Mouse (Mus musculus): ENCODE measurements around the gene Gpsm2. TPM values are rescaled to one million over a fixed set of nuclear protein-coding genes. Genes with fewer than 3 reads are reported as not detected.

Gpsm2 gene
- polyA plus RNA-seq, 1 experiment from 2014 or later: 22.9 TPM

DNA sequence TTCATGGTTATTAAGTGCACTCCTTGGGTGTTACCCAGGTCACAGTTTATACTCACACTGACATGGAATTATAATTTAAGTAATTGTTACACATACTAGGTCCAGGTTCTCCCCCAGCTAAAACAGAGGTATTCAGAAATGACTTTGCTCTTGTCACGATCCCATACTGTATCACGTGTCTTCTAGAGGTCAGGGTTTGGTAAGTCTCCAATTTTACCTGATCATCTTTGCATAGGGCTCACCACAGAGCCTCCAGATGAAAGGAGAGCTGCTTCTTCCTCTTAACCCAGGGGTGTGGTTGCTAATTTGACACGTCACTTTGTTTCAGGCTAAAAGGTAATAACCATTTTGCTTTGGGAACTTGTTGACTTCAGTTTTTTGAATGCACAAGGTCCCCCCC, 77.3 kb downstream of the Gpsm2 start:
- WGBS: 89% methylated on average over 3 of the region's 3 CpGs
- TF ChIP-seq CTCF (IDR thresholded peaks at IDR 0.05): no peak
- no peak for ATAC-seq
- Histone ChIP-seq H3K4me3 (ENCODE audit: low read depth, low read length) (no peak overlapping the region), H3K27me3 (replicated peaks; ENCODE audit: insufficient read depth, low read length) (no peaks in the 10 kb centered on the region), H3K27ac (ENCODE audit: low read length) (no peak overlapping the region), H3K9me3 (ENCODE audit: low read length) (no peaks in the 10 kb centered on the region), H3K4me1 (ENCODE audit: insufficient read depth, low read depth, low read length) (no peaks in the 10 kb centered on the region), H3K9ac (replicated peaks; ENCODE audit: low read depth) (no peak overlapping the region), H3K36me3 (ENCODE audit: insufficient read depth, low read length) (no peaks in the 10 kb centered on the region; the same call in 1 of the 2 replicates), H3K4me2 (replicated peaks; ENCODE audit: low read depth, low read length) (no peak overlapping the region)
- no peak for DNase-seq (ENCODE audit: low spot score)

DNA sequence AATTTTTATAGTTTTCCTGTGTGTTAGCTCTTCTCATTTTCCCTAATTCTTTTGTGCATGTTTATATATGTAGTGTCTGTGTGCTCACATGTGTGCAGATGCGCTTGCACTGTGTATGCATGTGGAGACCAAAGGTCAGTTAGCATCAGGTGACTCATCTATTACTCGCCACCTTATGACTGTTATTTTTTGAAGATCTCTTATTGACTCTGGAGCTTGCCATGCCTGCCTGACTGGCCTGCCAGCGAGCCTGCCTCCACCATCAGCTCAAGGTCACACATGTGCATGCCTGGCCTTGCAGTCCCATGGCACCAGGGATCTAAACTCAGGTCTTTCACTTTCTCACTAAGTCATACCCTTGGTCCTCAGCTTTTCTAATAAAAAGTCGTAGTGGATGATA, 81.1 kb downstream of the Gpsm2 start:
- no peak for DNase-seq (ENCODE audit: low spot score)
- no peak for ATAC-seq

DNA sequence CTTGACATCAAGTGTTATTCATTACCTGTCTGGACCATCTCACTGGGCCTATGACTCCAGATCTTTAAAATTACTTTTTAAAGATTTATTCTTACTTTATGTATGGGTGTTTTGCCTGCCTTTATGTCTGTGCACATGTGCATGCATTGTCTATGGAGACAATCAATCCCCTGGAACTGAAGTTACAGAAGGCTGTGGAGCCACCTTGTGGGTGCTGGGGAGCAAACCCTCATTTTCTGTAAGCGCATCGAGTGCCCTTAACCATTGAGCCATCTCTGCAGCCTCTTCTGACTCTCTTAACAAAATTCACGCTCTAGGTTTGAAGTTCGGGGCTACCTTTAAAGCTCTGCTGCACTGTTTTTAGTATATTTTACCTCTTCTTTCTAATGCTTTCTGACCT, 82.7 kb downstream of the Gpsm2 start:
- H3K4me2 ChIP-seq (replicated peaks; ENCODE audit: low read depth, low read length): no peak overlapping the region
- H3K9ac ChIP-seq (replicated peaks; ENCODE audit: low read depth): no peak overlapping the region
- WGBS: 74% methylated on average over 4 of the region's 4 CpGs
- no peaks in the 10 kb centered on the region for H3K9me3 ChIP-seq (ENCODE audit: low read length)
- no peak overlapping the region for H3K4me3 ChIP-seq (ENCODE audit: low read depth, low read length)
- H3K36me3 ChIP-seq (ENCODE audit: insufficient read depth, low read length): no peaks in the 10 kb centered on the region; the same call in 1 of the 2 replicates
- H3K27ac ChIP-seq (ENCODE audit: low read length): no peak overlapping the region
- ATAC-seq (no peak), DNase-seq (ENCODE audit: low spot score) (peak; percentile 18)
- no peaks in the 10 kb centered on the region for H3K27me3 ChIP-seq (replicated peaks; ENCODE audit: insufficient read depth, low read length)
- TF ChIP-seq EP300 (IDR thresholded peaks at IDR 0.05): no peak
- TF ChIP-seq CTCF (IDR thresholded peaks at IDR 0.05): peak; percentile 51
- H3K4me1 ChIP-seq (ENCODE audit: insufficient read depth, low read depth, low read length): no peaks in the 10 kb centered on the region

More for the DNA sequence above, 81.1 kb downstream of the Gpsm2 start:
- no peak overlapping the region for H3K27ac ChIP-seq (ENCODE audit: low read length)
- H3K9me3 ChIP-seq (ENCODE audit: low read length): no peaks in the 10 kb centered on the region
- no peaks in the 10 kb centered on the region; the same call in 1 of the 2 replicates for H3K36me3 ChIP-seq (ENCODE audit: insufficient read depth, low read length)
- no peak overlapping the region for H3K4me3 ChIP-seq (ENCODE audit: low read depth, low read length)
- WGBS: 76% methylated on average over 4 of the region's 4 CpGs
- no peak overlapping the region for H3K9ac ChIP-seq (replicated peaks; ENCODE audit: low read depth)
- H3K4me1 ChIP-seq (ENCODE audit: insufficient read depth, low read depth, low read length): no peaks in the 10 kb centered on the region
- no peak overlapping the region for H3K4me2 ChIP-seq (replicated peaks; ENCODE audit: low read depth, low read length)
- H3K27me3 ChIP-seq (replicated peaks; ENCODE audit: insufficient read depth, low read length): no peaks in the 10 kb centered on the region
- TF ChIP-seq EP300 (IDR thresholded peaks at IDR 0.05) (no peak), CTCF (IDR thresholded peaks at IDR 0.05) (no peak)

DNA sequence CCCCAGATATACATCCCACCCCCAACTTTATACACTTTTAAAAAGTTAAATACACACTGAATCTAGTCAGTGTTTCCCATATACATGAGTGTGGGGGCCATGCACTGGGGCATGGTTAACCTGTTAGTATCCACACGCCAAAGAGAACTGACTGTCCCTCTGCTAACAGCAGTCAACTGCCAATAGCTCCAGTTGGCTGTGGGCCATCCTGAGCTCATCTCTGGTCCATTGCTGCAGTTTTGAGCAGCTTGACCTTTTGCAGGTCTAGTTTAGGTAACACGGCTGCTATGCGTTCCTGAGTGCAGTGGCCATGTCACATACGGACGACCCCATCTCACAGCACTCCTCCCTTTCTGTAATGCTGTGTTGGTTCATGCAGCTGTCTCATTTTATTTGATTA, 87.3 kb downstream of the Gpsm2 start:
- ATAC-seq (no peak), DNase-seq (ENCODE audit: low spot score) (no peak)
- Histone ChIP-seq H3K4me2 (replicated peaks; ENCODE audit: low read depth, low read length) (no peak overlapping the region), H3K4me3 (ENCODE audit: low read depth, low read length) (no peak overlapping the region), H3K36me3 (ENCODE audit: insufficient read depth, low read length) (no peaks in the 10 kb centered on the region), H3K9me3 (ENCODE audit: low read length) (no peaks in the 10 kb centered on the region), H3K9ac (replicated peaks; ENCODE audit: low read depth) (no peak overlapping the region), H3K4me1 (ENCODE audit: insufficient read depth, low read depth, low read length) (no peaks in the 10 kb centered on the region), H3K27me3 (replicated peaks; ENCODE audit: insufficient read depth, low read length) (no peaks in the 10 kb centered on the region), H3K27ac (ENCODE audit: low read length) (no peak overlapping the region)
- TF ChIP-seq CTCF (IDR thresholded peaks at IDR 0.05): no peak
- 76% methylated on average over 5 of the region's 5 CpGs for WGBS

Other genes with a start within 250 kb of the Gpsm2 start
- gene 1700013F07Rik, start 188.2 kb downstream of the Gpsm2 start, polyA plus RNA-seq (2015; fragmentation: Nextera tagmentation; extraction: Ambion mirVana): 6.4 and 7.9 TPM in 2 replicates
- 32.4 and 45.7 TPM in 2 replicates for gene 5330417C22Rik, start 185.8 kb downstream of the Gpsm2 start, polyA plus RNA-seq (2015; fragmentation: Nextera tagmentation; extraction: Ambion mirVana)
- 41.8 and 42.7 TPM in 2 replicates for gene Tmem167b, start 159.8 kb downstream of the Gpsm2 start, polyA plus RNA-seq (2015; fragmentation: Nextera tagmentation; extraction: Ambion mirVana)
- 41.0 and 45.9 TPM in 2 replicates for gene Taf13, start 150.6 kb downstream of the Gpsm2 start, polyA plus RNA-seq (2015; fragmentation: Nextera tagmentation; extraction: Ambion mirVana)
- 7.8 and 8.2 TPM in 2 replicates for gene Wdr47, start 131.0 kb downstream of the Gpsm2 start, polyA plus RNA-seq (2015; fragmentation: Nextera tagmentation; extraction: Ambion mirVana)
- 63.6 and 65.2 TPM in 2 replicates for gene Clcc1, start 68.4 kb downstream of the Gpsm2 start, polyA plus RNA-seq (2015; fragmentation: Nextera tagmentation; extraction: Ambion mirVana)
- gene Aknad1, start 17.3 kb upstream of the Gpsm2 start, polyA plus RNA-seq (2015; fragmentation: Nextera tagmentation; extraction: Ambion mirVana): 0.10 and 0.21 TPM in 2 replicates
- 58.1 and 60.6 TPM in 2 replicates for gene Stxbp3, start 118.2 kb upstream of the Gpsm2 start, polyA plus RNA-seq (2015; fragmentation: Nextera tagmentation; extraction: Ambion mirVana)
- gene Fndc7, start 167.7 kb upstream of the Gpsm2 start, polyA plus RNA-seq (2015; fragmentation: Nextera tagmentation; extraction: Ambion mirVana): 1.7 and 1.9 TPM in 2 replicates
- 42.5 and 48.7 TPM in 2 replicates for gene Prpf38b, start 189.4 kb upstream of the Gpsm2 start, polyA plus RNA-seq (2015; fragmentation: Nextera tagmentation; extraction: Ambion mirVana)
- 0.23 and 0.30 TPM in 2 replicates for gene Henmt1, start 217.6 kb upstream of the Gpsm2 start, polyA plus RNA-seq (2015; fragmentation: Nextera tagmentation; extraction: Ambion mirVana)
- gene Gm9857, start 218.1 kb upstream of the Gpsm2 start, polyA plus RNA-seq (2015; fragmentation: Nextera tagmentation; extraction: Ambion mirVana): not detected in 2 replicates

Measured in lung, postnatal 0 days (tissue).